Mouse (Mus musculus): ENCODE results near the gene Ttc28.

Gene Ttc28

GRCm38 (mm10) chr5:111218111-111218891, 338.7 kb downstream of the Ttc28 start:
- no peak for DNase-seq

GRCm38 (mm10) chr5:111218998-111219397, 339.4 kb downstream of the Ttc28 start:
- DNase-seq = no peak

GRCm38 (mm10) chr5:111220679-111221380, 341.2 kb downstream of the Ttc28 start:
- no peak for DNase-seq

GRCm38 (mm10) chr5:111222820-111223219, 343.2 kb downstream of the Ttc28 start:
- DNase-seq = no peak

- DNase-seq = no peak
Measured at GRCm38 (mm10) chr5:111225306-111225705, 345.7 kb downstream of the Ttc28 start.

GRCm38 (mm10) chr5:111226486-111226885, 346.9 kb downstream of the Ttc28 start:
- peak; percentile 87 for DNase-seq

GRCm38 (mm10) chr5:111227850-111228249, 348.2 kb downstream of the Ttc28 start:
- DNase-seq = no peak

GRCm38 (mm10) chr5:111228302-111229040, 348.9 kb downstream of the Ttc28 start:
- no peak for DNase-seq

- DNase-seq = no peak
Measured at GRCm38 (mm10) chr5:111229041-111229394, 349.4 kb downstream of the Ttc28 start.

GRCm38 (mm10) chr5:111229671-111230070, 350.1 kb downstream of the Ttc28 start:
- DNase-seq = no peak

GRCm38 (mm10) chr5:111231044-111231443, 351.4 kb downstream of the Ttc28 start:
- DNase-seq = no peak

GRCm38 (mm10) chr5:111231769-111232168, 352.2 kb downstream of the Ttc28 start:
- DNase-seq = no peak

GRCm38 (mm10) chr5:111233022-111233709, 353.6 kb downstream of the Ttc28 start:
- DNase-seq = no peak

GRCm38 (mm10) chr5:111235131-111235530, 355.5 kb downstream of the Ttc28 start:
- peak; percentile 54 for DNase-seq

GRCm38 (mm10) chr5:111237176-111237636, 357.6 kb downstream of the Ttc28 start:
- DNase-seq = no peak

GRCm38 (mm10) chr5:111239223-111239622, 359.6 kb downstream of the Ttc28 start:
- no peak for DNase-seq

GRCm38 (mm10) chr5:111243447-111244040, 363.9 kb downstream of the Ttc28 start:
- no peak for DNase-seq

- DNase-seq = no peak
Measured at GRCm38 (mm10) chr5:111244061-111244460, 364.5 kb downstream of the Ttc28 start.

- DNase-seq = no peak
Measured at GRCm38 (mm10) chr5:111247571-111248265, 368.1 kb downstream of the Ttc28 start.

- no peak for DNase-seq
Measured at GRCm38 (mm10) chr5:111252147-111252546, 372.5 kb downstream of the Ttc28 start.

GRCm38 (mm10) chr5:111254362-111254761, 374.8 kb downstream of the Ttc28 start:
- no peak for DNase-seq

- DNase-seq = no peak
Measured at GRCm38 (mm10) chr5:111254781-111255180, 375.2 kb downstream of the Ttc28 start.

Measured in cerebellum, adult 11-12 months (tissue).